23 mouse cellular contexts compared by ENCODE assay signal in genomic region chr4:32204819-32205218, GRCm38 (mm10). TPM values are rescaled to one million over a fixed set of nuclear protein-coding genes. Genes with fewer than 3 reads are reported as not detected.
DNase-seq lines count a peak whose midpoint lies in the region; ATAC-seq and TF ChIP-seq lines count a peak whose summit lies in the region.
"Had no signal": no experiment of that assay in that cellular context is flagged by ENCODE, and none has a peak within 500 bp of the region (broad histone marks: within the 10 kb centered on the region; RNA-seq: fewer than 3 reads in every experiment).

No protein-coding gene starts in this region.

- H3K4me1 ChIP-seq in MEL (ENCODE audit: control insufficient read depth in 1 of 2, insufficient read depth in 2 of 2, low read length in 2 of 2): peaks cover 0 to 23% of the 10 kb centered on the region in 2 experiments
- peaks cover 36% of the 10 kb centered on the region for H3K4me1 ChIP-seq in liver, embryonic 15.5 days (replicated peaks)
- H3K4me1 ChIP-seq: embryonic facial prominence, embryonic 15.5 days; forebrain, embryonic 10.5 days; hindbrain, embryonic 12.5 days had no signal

- H3K79me2 ChIP-seq in MEL (ENCODE audit: control insufficient read depth, insufficient read depth, low read length, poor library complexity): no peaks in the 10 kb centered on the region

- H3K27ac ChIP-seq in MEL (ENCODE audit: control insufficient read depth, low read depth, low read length): no peak overlapping the region
- no peak overlapping the region for H3K27ac ChIP-seq in liver, embryonic 15.5 days (replicated peaks)
- H3K27ac ChIP-seq: embryonic facial prominence, embryonic 15.5 days; forebrain, embryonic 10.5 days; heart, embryonic 10.5 days; hindbrain, embryonic 12.5 days had no signal

- no peaks in the 10 kb centered on the region for H3K9me3 ChIP-seq in MEL (replicated peaks; ENCODE audit: insufficient read depth, low read length)
- H3K9me3 ChIP-seq in liver, embryonic 15.5 days (replicated peaks): no peaks in the 10 kb centered on the region
- H3K9me3 ChIP-seq: embryonic facial prominence, embryonic 15.5 days; forebrain, embryonic 10.5 days; heart, embryonic 10.5 days; hindbrain, embryonic 12.5 days had no signal

- 23% methylated on average over 4 of the region's 4 CpGs for WGBS in liver, embryonic 15.5 days (ENCODE audit: insufficient replicate concordance)

- no peak overlapping the region for H3K9ac ChIP-seq in MEL (ENCODE audit: control insufficient read depth, low read depth, low read length, poor library complexity, severe bottlenecking)
- no peak overlapping the region for H3K9ac ChIP-seq in liver, embryonic 15.5 days
- H3K9ac ChIP-seq: embryonic facial prominence, embryonic 15.5 days; hindbrain, embryonic 12.5 days had no signal

- H3K4me3 ChIP-seq in MEL (ENCODE audit: control insufficient read depth in 1 of 2, insufficient read depth in 1 of 2, low read depth in 2 of 2, low read length in 2 of 2): no peak overlapping the region
- no peak overlapping the region for H3K4me3 ChIP-seq in liver, embryonic 15.5 days (replicated peaks)
- H3K4me3 ChIP-seq: embryonic facial prominence, embryonic 15.5 days; erythroblast, embryonic 14.5 days; forebrain, embryonic 10.5 days; heart, embryonic 10.5 days; hindbrain, embryonic 12.5 days had no signal

- TF ChIP-seq RAD21 in MEL (IDR thresholded peaks at IDR 0.05; ENCODE audit: low read depth, low read length): no peak

- 0 out of 2 replicates have a peak, but pooled peaks have one; percentile 24 for ATAC-seq in common myeloid progenitor, adult 5-6 weeks (replicated peaks; ENCODE audit: low read depth, poor library complexity, severe bottlenecking)
- peak; percentile 37; the same call in 1 of the 2 replicates for ATAC-seq in liver, embryonic 15.5 days (ENCODE audit: insufficient read depth)
- ATAC-seq in megakaryocyte-erythroid progenitor cell, adult 5-6 weeks (replicated peaks; ENCODE audit: low FRiP score, low TSS enrichment, poor library complexity, severe bottlenecking): peak; percentile 28
- ATAC-seq: forebrain, embryonic 14.5 days; hindbrain, embryonic 16.5 days had no signal

- H3K27me3 ChIP-seq in MEL (ENCODE audit: control insufficient read depth in 1 of 2, insufficient read depth in 2 of 2, low read length in 2 of 2): peaks cover 0 to 3% of the 10 kb centered on the region in 2 experiments; a peak in 3 of 4 replicates
- H3K27me3 ChIP-seq in liver, embryonic 15.5 days: no peaks in the 10 kb centered on the region
- H3K27me3 ChIP-seq: embryonic facial prominence, embryonic 15.5 days; hindbrain, embryonic 12.5 days had no signal

- DNase-seq in MEL (ENCODE audit: low read depth, low spot score): peak; percentile 57
- DNase-seq in layer of hippocampus, adult 9-10 months (ENCODE audit: low spot score): no peak
- DNase-seq in right cerebral cortex, postnatal 36 days (ENCODE audit: low spot score in 2 of 2): no peak
- no peak for DNase-seq in adrenal gland, adult 2 months
- DNase-seq: adrenal gland, adult 8-10 months; adrenal gland, postnatal 36 days; cerebellum, adult 18-20 months; cerebellum, adult 9-11 months; cerebellum, postnatal 36 days; gastrocnemius, postnatal 10 days; heart, adult 18-20 months; heart, postnatal 10 days; heart, postnatal 4 days had no signal

- H3K4me2 ChIP-seq in liver, embryonic 15.5 days: 0 out of 2 replicates have a peak overlapping the region, but pooled peaks have one; percentile 8
- H3K4me2 ChIP-seq: embryonic facial prominence, embryonic 15.5 days; hindbrain, embryonic 12.5 days had no signal

- peaks cover 0 to 20% of the 10 kb centered on the region in 2 experiments; a peak in 2 of 4 replicates for H3K36me3 ChIP-seq in MEL (ENCODE audit: control insufficient read depth in 1 of 2, insufficient read depth in 2 of 2, low read length in 2 of 2)
- H3K36me3 ChIP-seq in liver, embryonic 15.5 days (replicated peaks): no peaks in the 10 kb centered on the region
- H3K36me3 ChIP-seq: embryonic facial prominence, embryonic 15.5 days; forebrain, embryonic 10.5 days; heart, embryonic 10.5 days; hindbrain, embryonic 12.5 days had no signal

- TF ChIP-seq CTCF in MEL (IDR thresholded peaks at IDR 0.05 in 2 of 3, conservative IDR thresholded peaks at IDR 0.05 in 1 of 3; ENCODE audit: control insufficient read depth in 1 of 3, insufficient read depth in 1 of 3, low read depth in 2 of 3, low read length in 3 of 3, poor library complexity in 1 of 3, severe bottlenecking in 1 of 3): no peak

- peak; percentile 85 to 87 for TF ChIP-seq EP300 in MEL (IDR thresholded peaks at IDR 0.05; ENCODE audit: low read depth in 1 of 2, low read length in 2 of 2)

- TF ChIP-seq POLR2A in MEL (IDR thresholded peaks at IDR 0.05; ENCODE audit: control insufficient read depth in 1 of 2, insufficient read depth in 1 of 2, low read depth in 1 of 2, low read length in 2 of 2, poor library complexity in 1 of 2): no peak

TF ChIP-seq in MEL, 35 proteins besides CTCF, POLR2A, EP300 and RAD21:
- TF ChIP-seq CHD1 (IDR thresholded peaks at IDR 0.05; ENCODE audit: low read depth, low read length) (no peak), TCF12 (IDR thresholded peaks at IDR 0.05; ENCODE audit: low read depth, low read length) (peak; percentile 83), MAZ (IDR thresholded peaks at IDR 0.05; ENCODE audit: low read depth, low read length) (no peak), POLR2AphosphoS5 (IDR thresholded peaks at IDR 0.05; ENCODE audit: borderline replicate concordance, low read depth, low read length) (no peak), GATA1 (IDR thresholded peaks at IDR 0.05; ENCODE audit: low read depth, low read length) (peak; percentile 90), ZNF384 (IDR thresholded peaks at IDR 0.05; ENCODE audit: low read depth, low read length) (peak; percentile 83), KAT2A (conservative IDR thresholded peaks at IDR 0.05; ENCODE audit: low read depth, low read length) (no peak), ZKSCAN1 (IDR thresholded peaks at IDR 0.05; ENCODE audit: low read depth, low read length) (no peak), GABPA (IDR thresholded peaks at IDR 0.05; ENCODE audit: low read depth, low read length) (no peak), MYC (IDR thresholded peaks at IDR 0.05; ENCODE audit: low read depth, low read length) (no peak), RCOR1 (IDR thresholded peaks at IDR 0.05; ENCODE audit: low read depth, low read length) (peak; percentile 79; the same call in 1 of the 2 replicates), MAFK (IDR thresholded peaks at IDR 0.05; ENCODE audit: borderline replicate concordance, low read depth, low read length) (no peak), ZC3H11A (IDR thresholded peaks at IDR 0.05; ENCODE audit: low read depth, low read length) (no peak), ETS1 (IDR thresholded peaks at IDR 0.05; ENCODE audit: low read depth, low read length) (peak; percentile 65; the same call in 1 of the 2 replicates), MYB (IDR thresholded peaks at IDR 0.05; ENCODE audit: low read depth, low read length) (no peak), BHLHE40 (IDR thresholded peaks at IDR 0.05; ENCODE audit: borderline replicate concordance, low read depth, low read length) (peak; percentile 30; the same call in 1 of the 2 replicates), SMC3 (IDR thresholded peaks at IDR 0.05; ENCODE audit: low read depth, low read length) (no peak), TBP (IDR thresholded peaks at IDR 0.05; ENCODE audit: low read depth, low read length) (no peak), TAL1 (IDR thresholded peaks at IDR 0.05; ENCODE audit: low read length) (peak; percentile 42), USF1 (IDR thresholded peaks at IDR 0.05; ENCODE audit: low read depth, low read length) (no peak), USF2 (IDR thresholded peaks at IDR 0.05; ENCODE audit: borderline replicate concordance in 1 of 2, insufficient read depth in 1 of 2, low read depth in 1 of 2, low read length in 2 of 2) (no peak), CHD2 (IDR thresholded peaks at IDR 0.05; ENCODE audit: low read length) (no peak), SIN3A (IDR thresholded peaks at IDR 0.05; ENCODE audit: low read length) (peak; percentile 42; the same call in 1 of the 2 replicates), E2F4 (IDR thresholded peaks at IDR 0.05; ENCODE audit: borderline replicate concordance, low read depth, low read length) (no peak)

RNA-seq across cellular contexts. Expression of gene Bach2, which starts 33.8 kb away (rescaled TPM):
- not detected in 2 replicates for total RNA-seq in MEL (2012; rRNA removed)
- under 1 TPM in 1 of 2 experiments, not detected in 1; 0.04 TPM for polyA plus RNA-seq in MEL (2012; ENCODE audit: insufficient read depth in 1 of 2, insufficient read length in 2 of 2, low read depth in 1 of 2, low replicate concordance in 2 of 2, missing spikeins in 1 of 2)
- total RNA-seq in common myeloid progenitor, adult 5-6 weeks (2017): 1.6 and 8.9 TPM in 2 replicates
- polyA plus RNA-seq in liver, embryonic 15.5 days (2015; fragmentation: Nextera tagmentation; extraction: Ambion mirVana): 1.5 and 1.6 TPM in 2 replicates
- 3.5 and 16.9 TPM in 2 replicates for total RNA-seq in megakaryocyte-erythroid progenitor cell, adult 5-6 weeks (2014; fragmentation: Nextera tagmentation)
- total RNA-seq in megakaryocyte-erythroid progenitor cell, adult 5-6 weeks (2017): 0.52 and 0.53 TPM in 2 replicates
- total RNA-seq in adrenal gland, adult 2 months (2021): 1 to 10 TPM; 2.2 to 2.9 TPM
- polyA plus RNA-seq in adrenal gland, adult 2 months (2012; rRNA removed): 0.35 and 0.61 TPM in 2 replicates
